Mouse (Mus musculus) heart, adult 2 months (tissue): ENCODE measurements around the gene Cdk19. TPM values are rescaled to one million over a fixed set of nuclear protein-coding genes. Genes with fewer than 3 reads are reported as not detected.

Source experiments
- DNase-seq, 2 experiments: peaks; one replicate each; pipeline ENCODE4 v3.0.0; 2021
- H3K27ac ChIP-seq: fragments of 200-600 bp; 2 replicates; pipeline ENCODE4 v1.8.1; 2022
- H3K27me3 ChIP-seq: fragments of 200-500 bp; 2 replicates; pipeline ENCODE4 v1.6.1; 2012; ENCODE audit warnings: mild to moderate bottlenecking, low read length, inconsistent platforms, mixed read lengths; ENCODE audit not compliant: control insufficient read depth, insufficient read depth
- H3K36me3 ChIP-seq: fragments of 200-500 bp; 2 replicates; pipeline ENCODE4 v1.6.1; 2012; ENCODE audit warnings: low read length, inconsistent platforms; ENCODE audit not compliant: control insufficient read depth, insufficient read depth
- H3K4me1 ChIP-seq: fragments of 200-500 bp; 2 replicates; pipeline ENCODE4 v1.6.1; 2011; ENCODE audit warnings: low read length; ENCODE audit not compliant: control insufficient read depth, insufficient read depth
- H3K4me3 ChIP-seq: fragments of 200-600 bp; 2 replicates; pipeline ENCODE4 v1.8.1; 2022
- H3K79me2 ChIP-seq: fragments of 200-500 bp; replicated peaks from 2 replicates; pipeline ENCODE4 v1.6.1; 2012; ENCODE audit warnings: mild to moderate bottlenecking, inconsistent platforms, low read length, moderate library complexity, mixed read lengths; ENCODE audit not compliant: control insufficient read depth, insufficient read depth
- H3K9ac ChIP-seq: fragments of 200-500 bp; 2 replicates; pipeline ENCODE4 v1.6.1; 2012; ENCODE audit warnings: low read depth, mild to moderate bottlenecking, control low read depth, inconsistent platforms, low read length, mixed read lengths
- CTCF ChIP-seq: fragments of 200-600 bp; IDR thresholded peaks from 2 replicates; pipeline ENCODE4 v1.8.1; 2022; ENCODE audit warnings: antibody characterized with exemption, mild to moderate bottlenecking, moderate library complexity
- EP300 ChIP-seq: fragments of 200-500 bp; IDR thresholded peaks from 2 replicates; pipeline ENCODE4 v1.6.1; 2011; ENCODE audit warnings: low read depth, low read length, control low read depth; ENCODE audit not compliant: insufficient read depth
- POLR2A ChIP-seq: fragments of 200-500 bp; IDR thresholded peaks from 2 replicates; pipeline ENCODE4 v1.6.1; 2011; ENCODE audit warnings: mild to moderate bottlenecking, low read depth, low read length, control low read depth; ENCODE audit not compliant: insufficient read depth
- WGBS: fragments of 180-500 bp; shearing (Covaris S2); methylation state at CpG from one replicate; pipeline ENCODE4 v1.1.7; 2018; 5-methylcytosine and 5-hydroxymethylcytosine counted together
- intact Hi-C: fragments of 180-260 bp; cut with DNase I; formaldehyde crosslinking; loops from one replicate; pipeline ENCODE4 v1.15.1; 2025
- polyA plus RNA-seq: library from polyadenylated mRNA; depleted of rRNA; stranded (reverse); fragments of >200 nt; gene quantifications from 2 replicates; pipeline ENCODE4 v1.2.3, GENCODE M21; 2012
- total RNA-seq, 2 experiments: library from RNA; stranded (reverse); gene quantifications; 2 replicates each; pipeline ENCODE4 v1.2.3; 2021

The Cdk19 gene
- total and polyA plus RNA-seq, 3 experiments, result 5.2 to 15.2 (median 11.5) TPM

DNA sequence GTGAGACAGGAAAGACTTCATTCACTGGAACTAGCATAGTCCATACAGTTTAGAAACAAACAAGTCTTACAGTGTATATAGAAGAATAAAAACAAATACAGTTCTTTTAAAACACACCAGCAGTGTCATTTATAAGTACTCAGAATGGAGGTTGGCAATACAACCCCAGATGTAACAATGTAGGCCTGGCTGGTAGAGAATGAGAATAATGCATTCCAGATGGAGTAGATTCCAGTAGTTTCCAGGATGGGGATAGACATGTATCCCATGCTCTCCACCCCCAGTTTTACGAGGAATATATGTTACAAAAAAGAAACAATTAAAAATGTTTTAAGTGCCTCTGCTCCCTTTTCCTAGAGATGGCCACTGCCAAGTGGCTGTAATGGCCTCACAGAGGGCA is 29.2 kb downstream of the Cdk19 start:
- Histone ChIP-seq H3K36me3 (peaks cover 2% of the 10 kb centered on the region; the same call in 1 of the 2 replicates), H3K4me1 (peaks cover 5% of the 10 kb centered on the region), H3K4me3 (no peak overlapping the region), H3K9ac (no peak overlapping the region), H3K27me3 (no peaks in the 10 kb centered on the region), H3K79me2 (peaks cover 4% of the 10 kb centered on the region; the same call in 1 of the 2 replicates), H3K27ac (no peak overlapping the region)
- intact Hi-C loops, result no loop called here
- no peak for TF ChIP-seq CTCF
- no peak for TF ChIP-seq POLR2A
- no peak for TF ChIP-seq EP300
- 62% methylated on average over 1 of the region's 1 CpGs for WGBS
- DNase-seq, result no peak

DNA sequence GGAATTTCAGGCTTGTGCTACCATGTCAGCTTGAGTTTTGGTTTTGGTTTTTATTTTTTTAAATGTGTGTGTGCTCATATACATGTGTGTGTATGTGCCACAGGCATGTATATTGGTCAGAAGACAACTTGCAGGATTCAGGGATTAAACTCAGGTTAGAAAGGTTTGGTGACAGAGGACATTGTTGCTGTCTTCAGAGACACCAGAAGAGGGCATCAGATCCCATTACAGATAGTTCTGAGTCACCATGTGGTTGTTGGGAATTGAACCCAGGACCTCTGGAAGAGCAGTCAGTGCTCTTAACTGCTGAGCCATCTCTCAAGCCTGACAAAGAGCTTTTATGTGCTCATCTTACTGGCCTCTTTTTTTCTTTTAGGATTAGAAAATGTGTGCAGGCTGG is 30.8 kb downstream of the Cdk19 start:
- no peak for TF ChIP-seq POLR2A
- TF ChIP-seq EP300, result no peak
- TF ChIP-seq CTCF, result peak; percentile 45
- H3K79me2 ChIP-seq, result peaks cover 2% of the 10 kb centered on the region

DNA sequence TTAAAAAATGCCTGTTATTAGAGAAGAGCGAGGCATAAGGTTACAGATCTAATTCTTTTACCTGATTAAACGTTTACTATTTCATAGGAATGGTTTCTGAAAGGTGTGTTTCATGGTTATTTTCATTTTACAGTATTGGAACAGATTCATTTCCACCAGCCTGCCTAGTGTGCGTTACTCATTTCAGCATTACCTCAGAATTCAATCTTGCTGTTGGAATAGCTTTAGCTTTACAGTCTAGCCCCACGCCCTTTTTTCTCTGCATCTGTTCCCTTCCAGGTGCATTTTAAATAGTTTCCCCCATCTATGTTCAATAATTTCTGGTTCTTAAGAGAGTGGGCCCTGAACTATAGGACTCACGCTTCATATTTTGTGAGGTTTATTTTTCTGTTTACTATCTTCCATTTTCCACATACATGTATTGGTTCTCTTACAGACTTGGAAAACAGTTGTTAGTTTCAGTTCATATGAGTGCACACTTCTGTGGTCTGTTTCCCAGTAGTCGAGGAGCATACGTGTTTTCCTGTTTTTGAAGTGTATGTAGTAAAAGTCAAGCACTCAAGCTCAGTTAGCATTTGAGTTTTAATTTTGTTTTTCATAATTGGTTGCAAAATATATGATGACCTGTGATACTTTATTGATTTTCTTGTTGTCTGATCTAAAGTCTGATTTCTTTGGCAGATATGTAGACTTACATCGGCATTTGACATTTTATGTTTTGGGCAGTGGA is 32.0 kb downstream of the Cdk19 start:
- no peaks in the 10 kb centered on the region for H3K27me3 ChIP-seq
- no peak for DNase-seq
- no peaks in the 10 kb centered on the region for H3K36me3 ChIP-seq
- H3K4me1 ChIP-seq, result peaks cover 5% of the 10 kb centered on the region
- no peak overlapping the region for H3K9ac ChIP-seq
- H3K27ac ChIP-seq, result no peak overlapping the region
- TF ChIP-seq CTCF, result no peak
- TF ChIP-seq POLR2A, result no peak
- no peak for TF ChIP-seq EP300
- 74% methylated on average over 8 of the region's 8 CpGs for WGBS
- intact Hi-C loops, result no loop called here
- H3K79me2 ChIP-seq, result peaks cover 2% of the 10 kb centered on the region
- H3K4me3 ChIP-seq, result no peak overlapping the region

More for the DNA sequence above, 30.8 kb downstream of the Cdk19 start:
- Histone ChIP-seq H3K27me3 (no peaks in the 10 kb centered on the region), H3K36me3 (no peaks in the 10 kb centered on the region), H3K27ac (no peak overlapping the region), H3K4me1 (peaks cover 5% of the 10 kb centered on the region), H3K4me3 (no peak overlapping the region), H3K9ac (no peak overlapping the region)
- DNase-seq, result no peak
- intact Hi-C loops, result no loop called here

DNA sequence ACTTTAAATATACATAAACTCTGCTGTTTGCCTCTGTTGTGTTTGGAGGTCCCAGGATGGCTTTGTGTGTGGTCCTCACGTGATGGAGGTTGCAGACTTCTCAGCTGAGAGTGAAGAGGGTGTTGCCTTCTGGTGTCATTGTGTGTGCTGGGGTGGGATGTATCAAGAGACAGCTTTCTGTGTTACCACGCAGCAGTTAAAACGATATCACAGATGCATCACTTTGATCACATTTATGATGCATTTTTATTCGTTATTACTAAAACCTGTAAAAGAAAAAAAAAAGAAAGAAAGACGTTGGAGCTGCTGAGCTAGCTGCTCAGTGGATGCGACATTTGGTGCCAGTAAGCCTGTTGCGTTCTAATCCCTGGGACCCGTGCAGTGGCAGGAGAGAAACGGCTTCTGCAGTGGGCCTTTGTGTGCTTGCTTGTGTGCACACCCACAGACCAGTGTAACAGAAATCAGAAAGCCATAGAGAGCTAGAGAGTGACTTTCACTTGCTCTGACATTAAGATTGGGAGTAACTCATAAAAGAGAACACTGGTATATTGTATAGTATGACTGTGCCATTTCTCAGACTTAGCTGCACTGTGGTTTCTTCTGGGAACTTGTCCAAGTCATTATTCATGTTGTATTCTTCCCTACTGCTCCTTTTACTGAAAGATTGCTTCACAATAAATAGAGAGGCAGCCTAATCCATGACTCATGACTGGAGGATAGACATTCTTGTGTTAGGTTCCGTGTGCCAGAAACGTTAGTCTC is 32.7 kb downstream of the Cdk19 start:
- no peaks in the 10 kb centered on the region; the same call in none of the 2 replicates for H3K79me2 ChIP-seq
- no peak for TF ChIP-seq POLR2A
- no peak for TF ChIP-seq EP300
- TF ChIP-seq CTCF, result no peak
- no peaks in the 10 kb centered on the region for H3K36me3 ChIP-seq
- peaks cover 5% of the 10 kb centered on the region for H3K4me1 ChIP-seq
- no peak overlapping the region for H3K9ac ChIP-seq
- no peak overlapping the region for H3K4me3 ChIP-seq
- no peaks in the 10 kb centered on the region for H3K27me3 ChIP-seq
- no peak for DNase-seq
- H3K27ac ChIP-seq, result peak overlapping the region; percentile 24; the same call in 1 of the 2 replicates
- intact Hi-C loops, result no loop called here
- WGBS, result 47% methylated on average over 11 of the region's 11 CpGs

DNA sequence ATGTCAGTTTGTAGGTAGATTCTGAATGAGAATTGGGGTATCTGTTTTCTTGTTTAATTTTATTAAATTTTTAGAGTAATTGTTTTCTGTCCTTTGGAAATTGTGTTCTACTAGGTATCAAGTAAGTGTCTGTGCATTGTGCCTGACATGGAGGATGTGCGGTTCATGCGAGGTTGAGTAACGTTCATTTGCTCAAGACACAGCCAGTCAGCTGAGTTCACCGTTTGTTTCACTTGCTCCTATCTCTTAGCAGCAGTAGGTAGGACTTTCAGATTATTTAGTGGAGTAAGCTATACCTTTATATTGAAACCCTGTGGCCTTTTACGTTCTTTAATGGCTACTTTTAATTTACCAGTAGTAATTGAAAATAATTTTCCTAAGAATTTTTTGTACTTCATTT is 34.4 kb downstream of the Cdk19 start:
- TF ChIP-seq POLR2A (no peak), EP300 (no peak), CTCF (no peak)
- Histone ChIP-seq H3K79me2 (no peaks in the 10 kb centered on the region; the same call in 1 of the 2 replicates), H3K27me3 (no peaks in the 10 kb centered on the region), H3K9ac (no peak overlapping the region), H3K36me3 (no peaks in the 10 kb centered on the region), H3K4me3 (no peak overlapping the region), H3K27ac (no peak overlapping the region), H3K4me1 (peaks cover 5% of the 10 kb centered on the region)
- DNase-seq, result no peak
- intact Hi-C loops, result no loop called here
- 96% methylated on average over 5 of the region's 5 CpGs for WGBS

DNA sequence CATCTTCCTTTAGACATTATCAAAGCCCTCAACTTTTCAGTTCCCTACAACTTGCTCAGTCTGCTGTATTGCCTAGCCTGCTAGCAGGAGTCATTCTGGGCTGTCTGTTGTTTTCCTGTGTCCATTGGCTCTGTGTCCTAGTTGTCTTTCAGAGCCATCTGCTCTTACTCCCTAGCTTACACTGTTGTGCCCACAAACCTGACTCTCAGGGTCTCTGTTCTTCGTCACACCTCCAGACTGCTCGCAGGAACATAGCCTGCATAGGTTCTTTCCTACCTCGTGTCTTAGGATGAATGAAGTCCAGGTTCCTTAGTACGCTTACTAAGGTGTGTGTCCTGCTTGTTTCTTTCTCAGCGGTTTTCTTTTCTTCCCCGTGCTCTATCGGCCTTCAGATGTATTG is 35.5 kb downstream of the Cdk19 start:
- intact Hi-C loops, result no loop called here
- no peaks in the 10 kb centered on the region; the same call in 1 of the 2 replicates for H3K79me2 ChIP-seq
- no peak overlapping the region for H3K27ac ChIP-seq
- no peak for DNase-seq
- WGBS, result 83% methylated on average over 7 of the region's 7 CpGs
- H3K4me3 ChIP-seq, result no peak overlapping the region
- no peaks in the 10 kb centered on the region; the same call in 1 of the 2 replicates for H3K36me3 ChIP-seq
- H3K9ac ChIP-seq, result no peak overlapping the region
- no peaks in the 10 kb centered on the region for H3K27me3 ChIP-seq
- H3K4me1 ChIP-seq, result peaks cover 5% of the 10 kb centered on the region
- TF ChIP-seq POLR2A (no peak), EP300 (no peak), CTCF (no peak)
